Mouse (Mus musculus) lung, adult 2 months (tissue): ENCODE results near the gene Gm20388. TPM values are rescaled to one million over a fixed set of nuclear protein-coding genes. Genes with fewer than 3 reads are reported as not detected.

ENCODE experiments used
- DNase-seq: peaks from one replicate; pipeline ENCODE4 v3.0.0; 2022
- H3K4me1 ChIP-seq: fragments of 200-500 bp; 2 replicates; pipeline ENCODE4 v1.6.1; 2011; ENCODE audit warnings: low read length; ENCODE audit not compliant: control insufficient read depth, insufficient read depth
- H3K4me3 ChIP-seq: fragments of 200-500 bp; replicated peaks from 2 replicates; pipeline ENCODE3; 2011; ENCODE audit warnings: low read depth, mild to moderate bottlenecking, control low read depth, low read length; ENCODE audit errors: extremely low read depth
- CTCF ChIP-seq: fragments of 200-500 bp; IDR thresholded peaks from 2 replicates; pipeline ENCODE4 v1.5.1; 2011; ENCODE audit warnings: mild to moderate bottlenecking, low read length, control low read depth; ENCODE audit not compliant: insufficient read depth
- POLR2A ChIP-seq: fragments of 200-500 bp; IDR thresholded peaks from 2 replicates; pipeline ENCODE4 v1.6.1; 2011; ENCODE audit warnings: low read depth, mild to moderate bottlenecking, control low read depth, low read length, borderline replicate concordance; ENCODE audit errors: extremely low read depth
- WGBS: fragments of 180-500 bp; shearing (Covaris S2); methylation state at CpG from one replicate; pipeline ENCODE4 v1.1.7; 2018; 5-methylcytosine and 5-hydroxymethylcytosine counted together
- polyA plus RNA-seq: library from polyadenylated mRNA; depleted of rRNA; stranded (reverse); fragments of >200 nt; gene quantifications from 2 replicates; pipeline ENCODE4 v1.2.3, GENCODE M21; 2012

Gm20388 gene
- polyA plus RNA-seq, 1 experiment: 67.8 TPM

- no peak within 1 kb of the TSS for H3K4me3 ChIP-seq
- H3K4me1 ChIP-seq: no peaks in the 10 kb centered on the region
- WGBS: 8% methylated on average over 26 of the region's 26 CpGs
- no peak for DNase-seq
- TF ChIP-seq POLR2A (no peak), CTCF (no peak)
These were observed 266.9 kb downstream of the Gm20388 start, which contains the start of gene Fam92b for GRCm38 (mm10) chr8:120177318-120178123. TSS of gene Fam92b (minus strand) at chr8:120177466.

GRCm38 (mm10) chr8:120178124-120178514 lies 267.5 kb downstream of the Gm20388 start:
- Histone ChIP-seq H3K4me3 (no peak overlapping the region), H3K4me1 (no peaks in the 10 kb centered on the region)
- no peak for DNase-seq
- no peak for TF ChIP-seq CTCF
- TF ChIP-seq POLR2A: no peak
- 26% methylated on average over 10 of the region's 10 CpGs for WGBS

GRCm38 (mm10) chr8:120179027-120179431 lies 268.4 kb downstream of the Gm20388 start:
- DNase-seq: peak; percentile 93
- H3K4me1 ChIP-seq: no peaks in the 10 kb centered on the region
- no peak overlapping the region for H3K4me3 ChIP-seq
- TF ChIP-seq POLR2A (no peak), CTCF (peak; percentile 98)
- under 1% methylated on average over 10 of the region's 10 CpGs for WGBS

GRCm38 (mm10) chr8:120180445-120180970 lies 269.9 kb downstream of the Gm20388 start:
- TF ChIP-seq POLR2A (no peak), CTCF (no peak)
- Histone ChIP-seq H3K4me1 (peaks cover 2% of the 10 kb centered on the region), H3K4me3 (no peak overlapping the region)
- 68% methylated on average over 7 of the region's 7 CpGs for WGBS
- no peak for DNase-seq

- no peak overlapping the region for H3K4me3 ChIP-seq
- H3K4me1 ChIP-seq: peaks cover 8% of the 10 kb centered on the region
- no peak for DNase-seq
- TF ChIP-seq POLR2A (no peak), CTCF (no peak)
- 79% methylated on average over 5 of the region's 5 CpGs for WGBS
These were observed 270.6 kb downstream of the Gm20388 start for GRCm38 (mm10) chr8:120181274-120181673.

GRCm38 (mm10) chr8:120181861-120182414 lies 271.3 kb downstream of the Gm20388 start:
- WGBS: 82% methylated on average over 4 of the region's 4 CpGs
- TF ChIP-seq POLR2A (no peak), CTCF (no peak)
- H3K4me1 ChIP-seq: peaks cover 8% of the 10 kb centered on the region
- H3K4me3 ChIP-seq: no peak overlapping the region
- DNase-seq: no peak

GRCm38 (mm10) chr8:120184366-120184765 lies 273.7 kb downstream of the Gm20388 start:
- no peak for DNase-seq
- 38% methylated on average over 9 of the region's 9 CpGs for WGBS
- H3K4me3 ChIP-seq: no peak overlapping the region
- H3K4me1 ChIP-seq: peaks cover 21% of the 10 kb centered on the region
- TF ChIP-seq POLR2A: no peak
- TF ChIP-seq CTCF: no peak

GRCm38 (mm10) chr8:120184850-120185792 lies 274.5 kb downstream of the Gm20388 start:
- 41% methylated on average over 16 of the region's 17 CpGs for WGBS
- DNase-seq: peak; percentile 25
- H3K4me3 ChIP-seq: no peak overlapping the region
- TF ChIP-seq CTCF (no peak), POLR2A (no peak)
- H3K4me1 ChIP-seq: peaks cover 21% of the 10 kb centered on the region

GRCm38 (mm10) chr8:120186454-120186853 lies 275.8 kb downstream of the Gm20388 start:
- TF ChIP-seq POLR2A: no peak
- TF ChIP-seq CTCF: no peak
- Histone ChIP-seq H3K4me1 (peaks cover 21% of the 10 kb centered on the region), H3K4me3 (no peak overlapping the region)
- peak; percentile 29 for DNase-seq
- WGBS: 41% methylated on average over 8 of the region's 8 CpGs
